Mouse (Mus musculus): ENCODE data around the gene Rpl39. TPM values are rescaled to one million over a fixed set of nuclear protein-coding genes. Genes with fewer than 3 reads are reported as not detected.

Gene Rpl39
- polyA plus RNA-seq (2014; fragmentation: Nextera tagmentation; extraction: Ambion mirVana): 683 and 708 TPM in 2 replicates

- ATAC-seq (replicated peaks; ENCODE audit: low FRiP score) (peak; percentile 92), DNase-seq (ENCODE audit: low spot score) (peak; percentile 80)
- 12% methylated on average over 38 of the region's 38 CpGs for WGBS
- H3K4me3 ChIP-seq (ENCODE audit: low read depth, low read length): peak within 1 kb of the TSS; percentile 60
- peak within 1 kb of the TSS; percentile 73 for H3K4me2 ChIP-seq
- no peaks in the 10 kb centered on the region for H3K9me3 ChIP-seq (ENCODE audit: control insufficient read depth, low read length)
- no peaks in the 10 kb centered on the region for H3K27me3 ChIP-seq (replicated peaks; ENCODE audit: control insufficient read depth, insufficient read depth, low read length)
- peak within 1 kb of the TSS; percentile 87 for H3K27ac ChIP-seq (ENCODE audit: low read depth, low read length)
- peak within 1 kb of the TSS; percentile 75 for H3K9ac ChIP-seq (ENCODE audit: low read depth, low read length)
- 0 out of 2 replicates have a peak, but pooled peaks cover 2% of the 10 kb centered on the region for H3K4me1 ChIP-seq (replicated peaks; ENCODE audit: control insufficient read depth, insufficient read depth, low read length)
- H3K36me3 ChIP-seq (ENCODE audit: control insufficient read depth, insufficient read depth, low read length): peaks cover 7% of the 10 kb centered on the region
Measured at GRCm38 (mm10) chrX:37084927-37085660, at the start of gene Rpl39. Gene Rpl39 (minus strand): TSS chrX:37085402.

GRCm38 (mm10) chrX:37126671-37127358 lies 41.6 kb upstream of the Rpl39 start, which contains the start of gene Nkap:
Gene Nkap (plus strand): TSS chrX:37126795.
- Histone ChIP-seq H3K4me3 (ENCODE audit: low read depth, low read length) (peak within 1 kb of the TSS; percentile 71), H3K9me3 (ENCODE audit: control insufficient read depth, low read length) (no peaks in the 10 kb centered on the region), H3K27ac (ENCODE audit: low read depth, low read length) (peak within 1 kb of the TSS; percentile 45; the same call in 1 of the 2 replicates), H3K36me3 (ENCODE audit: control insufficient read depth, insufficient read depth, low read length) (no peaks in the 10 kb centered on the region), H3K27me3 (replicated peaks; ENCODE audit: control insufficient read depth, insufficient read depth, low read length) (no peaks in the 10 kb centered on the region), H3K4me2 (peak within 1 kb of the TSS; percentile 74), H3K4me1 (replicated peaks; ENCODE audit: control insufficient read depth, insufficient read depth, low read length) (no peaks in the 10 kb centered on the region; the same call in 1 of the 2 replicates), H3K9ac (ENCODE audit: low read depth, low read length) (peak within 1 kb of the TSS; percentile 82)
- ATAC-seq (replicated peaks; ENCODE audit: low FRiP score) (peak; percentile 88), DNase-seq (ENCODE audit: low spot score) (peak; percentile 48)
- WGBS: 14% methylated on average over 58 of the region's 58 CpGs

DNA sequence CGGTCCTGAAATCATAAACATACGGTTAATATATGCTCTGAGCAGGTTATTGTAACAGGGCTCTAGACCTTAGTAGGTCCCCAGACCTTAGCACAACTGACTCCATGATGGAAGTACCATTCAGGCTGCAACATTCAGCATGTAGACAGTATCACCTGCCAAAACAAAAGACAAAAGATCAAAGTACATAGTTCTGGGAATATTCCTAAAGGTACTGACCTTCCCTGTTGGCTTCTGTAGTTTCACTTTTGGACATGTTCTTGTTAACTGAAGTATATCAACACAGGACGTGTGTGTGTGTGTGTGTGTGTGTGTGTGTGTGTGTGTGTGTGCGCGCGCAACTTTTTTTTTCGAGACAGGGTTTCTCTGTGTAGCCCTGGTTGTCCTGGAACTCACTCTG lies 40.3 kb upstream of the Rpl39 start:
- ATAC-seq (replicated peaks; ENCODE audit: low FRiP score) (no peak), DNase-seq (ENCODE audit: low spot score) (no peak)
- no peaks in the 10 kb centered on the region for H3K9me3 ChIP-seq (ENCODE audit: control insufficient read depth, low read length)
- H3K4me2 ChIP-seq: no peak overlapping the region
- H3K4me3 ChIP-seq (ENCODE audit: low read depth, low read length): no peak overlapping the region
- H3K9ac ChIP-seq (ENCODE audit: low read depth, low read length): no peak overlapping the region
- 88% methylated on average over 7 of the region's 7 CpGs for WGBS
- no peak overlapping the region for H3K27ac ChIP-seq (ENCODE audit: low read depth, low read length)
- no peaks in the 10 kb centered on the region; the same call in 1 of the 2 replicates for H3K4me1 ChIP-seq (replicated peaks; ENCODE audit: control insufficient read depth, insufficient read depth, low read length)
- H3K36me3 ChIP-seq (ENCODE audit: control insufficient read depth, insufficient read depth, low read length): no peaks in the 10 kb centered on the region
- no peaks in the 10 kb centered on the region for H3K27me3 ChIP-seq (replicated peaks; ENCODE audit: control insufficient read depth, insufficient read depth, low read length)

DNA sequence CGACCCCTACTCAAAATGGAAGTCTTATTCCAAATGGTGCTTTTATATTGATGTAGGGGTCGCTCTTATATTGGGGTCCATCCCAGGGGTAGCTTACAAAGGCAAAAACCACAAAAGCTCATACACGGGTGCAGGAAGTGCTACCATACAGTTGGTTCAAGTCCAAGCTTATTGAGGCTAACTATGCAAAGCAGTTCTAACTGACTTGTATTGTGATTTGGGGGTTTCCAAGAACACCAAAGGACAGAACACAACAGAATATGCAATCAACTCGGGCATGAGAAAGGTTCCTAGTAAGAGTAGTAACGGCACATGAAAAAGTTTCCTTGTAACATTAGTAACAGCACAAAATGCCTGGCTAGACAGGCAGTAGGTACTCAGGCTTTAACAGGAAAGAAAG lies 35.0 kb upstream of the Rpl39 start:
- H3K4me2 ChIP-seq: no peak overlapping the region
- no peak for ATAC-seq (replicated peaks; ENCODE audit: low FRiP score)
- 61% methylated on average over 5 of the region's 5 CpGs for WGBS

GRCm38 (mm10) chrX:37119585-37119984 lies 34.4 kb upstream of the Rpl39 start:
- ATAC-seq (replicated peaks; ENCODE audit: low FRiP score): no peak
- Histone ChIP-seq H3K4me2 (no peak overlapping the region), H3K27ac (ENCODE audit: low read depth, low read length) (no peak overlapping the region), H3K4me1 (replicated peaks; ENCODE audit: control insufficient read depth, insufficient read depth, low read length) (no peaks in the 10 kb centered on the region), H3K4me3 (ENCODE audit: low read depth, low read length) (no peak overlapping the region), H3K27me3 (replicated peaks; ENCODE audit: control insufficient read depth, insufficient read depth, low read length) (peaks cover 8% of the 10 kb centered on the region), H3K36me3 (ENCODE audit: control insufficient read depth, insufficient read depth, low read length) (no peaks in the 10 kb centered on the region), H3K9ac (ENCODE audit: low read depth, low read length) (no peak overlapping the region), H3K9me3 (ENCODE audit: control insufficient read depth, low read length) (no peaks in the 10 kb centered on the region)
- DNase-seq (ENCODE audit: low spot score): no peak
- WGBS: 68% methylated on average over 3 of the region's 3 CpGs

More for the DNA sequence above, 35.0 kb upstream of the Rpl39 start:
- Histone ChIP-seq H3K27ac (ENCODE audit: low read depth, low read length) (no peak overlapping the region), H3K9ac (ENCODE audit: low read depth, low read length) (no peak overlapping the region), H3K27me3 (replicated peaks; ENCODE audit: control insufficient read depth, insufficient read depth, low read length) (peaks cover 8% of the 10 kb centered on the region), H3K4me3 (ENCODE audit: low read depth, low read length) (no peak overlapping the region), H3K4me1 (replicated peaks; ENCODE audit: control insufficient read depth, insufficient read depth, low read length) (no peaks in the 10 kb centered on the region), H3K9me3 (ENCODE audit: control insufficient read depth, low read length) (no peaks in the 10 kb centered on the region), H3K36me3 (ENCODE audit: control insufficient read depth, insufficient read depth, low read length) (no peaks in the 10 kb centered on the region)
- DNase-seq (ENCODE audit: low spot score): no peak

DNA sequence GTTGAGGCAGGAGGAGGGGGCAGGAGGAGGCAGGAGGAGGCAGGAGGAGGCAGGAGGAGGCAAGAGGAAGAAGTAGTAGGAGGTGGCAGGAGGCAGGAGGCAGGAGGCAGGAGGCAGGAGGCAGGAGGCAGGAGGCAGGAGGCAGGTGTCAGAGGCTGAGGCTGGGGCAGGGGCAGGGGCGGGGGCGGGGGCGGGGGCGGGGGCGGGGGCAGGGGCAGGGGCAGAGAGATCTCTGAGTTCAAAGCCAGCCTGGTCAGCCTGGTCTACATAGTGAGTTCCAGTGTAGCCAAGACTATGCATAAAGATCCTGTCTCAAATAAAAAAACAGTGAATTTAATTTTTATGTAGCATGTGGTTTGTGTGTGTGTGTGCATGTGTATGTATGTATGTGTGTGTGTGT lies 31.9 kb upstream of the Rpl39 start:
- Histone ChIP-seq H3K9ac (ENCODE audit: low read depth, low read length) (no peak overlapping the region), H3K27ac (ENCODE audit: low read depth, low read length) (no peak overlapping the region), H3K4me1 (replicated peaks; ENCODE audit: control insufficient read depth, insufficient read depth, low read length) (no peaks in the 10 kb centered on the region), H3K36me3 (ENCODE audit: control insufficient read depth, insufficient read depth, low read length) (no peaks in the 10 kb centered on the region), H3K9me3 (ENCODE audit: control insufficient read depth, low read length) (no peaks in the 10 kb centered on the region), H3K4me2 (no peak overlapping the region), H3K27me3 (replicated peaks; ENCODE audit: control insufficient read depth, insufficient read depth, low read length) (peaks cover 8% of the 10 kb centered on the region), H3K4me3 (ENCODE audit: low read depth, low read length) (no peak overlapping the region)
- DNase-seq (ENCODE audit: low spot score): no peak
- ATAC-seq (replicated peaks; ENCODE audit: low FRiP score): no peak
- 33% methylated on average over 4 of the region's 5 CpGs for WGBS

GRCm38 (mm10) chrX:37110881-37111193 lies 25.6 kb upstream of the Rpl39 start:
- H3K36me3 ChIP-seq (ENCODE audit: control insufficient read depth, insufficient read depth, low read length): no peaks in the 10 kb centered on the region
- DNase-seq (ENCODE audit: low spot score): no peak
- no peak overlapping the region for H3K9ac ChIP-seq (ENCODE audit: low read depth, low read length)
- H3K27ac ChIP-seq (ENCODE audit: low read depth, low read length): no peak overlapping the region
- H3K4me2 ChIP-seq: peak overlapping the region; percentile 28; the same call in 1 of the 2 replicates
- H3K4me1 ChIP-seq (replicated peaks; ENCODE audit: control insufficient read depth, insufficient read depth, low read length): no peaks in the 10 kb centered on the region
- WGBS: 74% methylated on average over 4 of the region's 4 CpGs
- ATAC-seq (replicated peaks; ENCODE audit: low FRiP score): no peak
- H3K27me3 ChIP-seq (replicated peaks; ENCODE audit: control insufficient read depth, insufficient read depth, low read length): no peaks in the 10 kb centered on the region; the same call in 1 of the 2 replicates
- H3K4me3 ChIP-seq (ENCODE audit: low read depth, low read length): no peak overlapping the region
- no peaks in the 10 kb centered on the region for H3K9me3 ChIP-seq (ENCODE audit: control insufficient read depth, low read length)

- Histone ChIP-seq H3K36me3 (ENCODE audit: control insufficient read depth, insufficient read depth, low read length) (no peaks in the 10 kb centered on the region), H3K9me3 (ENCODE audit: control insufficient read depth, low read length) (no peaks in the 10 kb centered on the region), H3K4me2 (peak within 1 kb of the TSS; percentile 71), H3K27ac (ENCODE audit: low read depth, low read length) (peak within 1 kb of the TSS; percentile 79), H3K9ac (ENCODE audit: low read depth, low read length) (peak within 1 kb of the TSS; percentile 73), H3K4me1 (replicated peaks; ENCODE audit: control insufficient read depth, insufficient read depth, low read length) (no peaks in the 10 kb centered on the region), H3K27me3 (replicated peaks; ENCODE audit: control insufficient read depth, insufficient read depth, low read length) (no peaks in the 10 kb centered on the region; the same call in 1 of the 2 replicates), H3K4me3 (ENCODE audit: low read depth, low read length) (peak within 1 kb of the TSS; percentile 65)
- 11% methylated on average over 30 of the region's 30 CpGs for WGBS
- ATAC-seq (replicated peaks; ENCODE audit: low FRiP score): peak; percentile 99
- peak; percentile 83 for DNase-seq (ENCODE audit: low spot score)
Measured at GRCm38 (mm10) chrX:37110193-37110880, 25.1 kb upstream of the Rpl39 start, which contains the start of gene Upf3b. Gene Upf3b (minus strand): TSS chrX:37110322.
